Mouse (Mus musculus) midbrain, embryonic 15.5 days (tissue): Measurements from ENCODE around the gene Selenos. TPM values are rescaled to one million over a fixed set of nuclear protein-coding genes. Genes with fewer than 3 reads are reported as not detected.

ENCODE experiments used
- ATAC-seq: fragments of 200-750 bp; cut with Nextera tagmentation; replicated peaks from 2 replicates; pipeline ENCODE4 v1.8.0; 2017; ENCODE audit warnings: moderate TSS enrichment
- H3K27ac ChIP-seq: fragments of 300-500 bp; sonication (generic); 2 replicates; pipeline ENCODE4 v1.5.1; 2015; ENCODE audit warnings: mild to moderate bottlenecking, inconsistent platforms
- H3K27me3 ChIP-seq: fragments of 300-500 bp; sonication (generic); replicated peaks from 2 replicates; pipeline ENCODE4 v1.6.1; 2015; ENCODE audit warnings: inconsistent platforms
- H3K36me3 ChIP-seq: fragments of 300-500 bp; sonication (generic); replicated peaks from 2 replicates; pipeline ENCODE4 v1.6.1; 2015; ENCODE audit warnings: inconsistent platforms
- H3K4me1 ChIP-seq: fragments of 300-500 bp; sonication (generic); 2 replicates; pipeline ENCODE4 v1.6.1; 2015; ENCODE audit warnings: inconsistent platforms
- H3K4me2 ChIP-seq: fragments of 300-500 bp; sonication (generic); 2 replicates; pipeline ENCODE4 v1.6.1; 2015; ENCODE audit warnings: inconsistent platforms, mild to moderate bottlenecking, moderate library complexity
- H3K4me3 ChIP-seq: fragments of 300-500 bp; sonication (generic); 2 replicates; pipeline ENCODE4 v1.5.1; 2015; ENCODE audit warnings: mild to moderate bottlenecking, inconsistent platforms
- H3K9ac ChIP-seq: fragments of 300-500 bp; sonication (generic); 2 replicates; pipeline ENCODE4 v1.6.1; 2015; ENCODE audit warnings: mild to moderate bottlenecking, inconsistent platforms
- H3K9me3 ChIP-seq: fragments of 300-500 bp; sonication (generic); 2 replicates; pipeline ENCODE4 v1.6.1; 2016; ENCODE audit warnings: inconsistent platforms
- WGBS: fragments of 180-500 bp; shearing (Covaris S2); methylation state at CpG from one replicate; pipeline ENCODE4 v1.1.7; 2015; ENCODE audit warnings: mixed read lengths; 5-methylcytosine and 5-hydroxymethylcytosine counted together
- polyA plus RNA-seq: library from polyadenylated mRNA; unstranded; fragments of >200 nt; fragmentation: Nextera tagmentation; extraction: Ambion mirVana; gene quantifications from 2 replicates; pipeline ENCODE4 v1.2.1, GENCODE M21; 2015

Selenos gene
- polyA plus RNA-seq, 1 experiment from 2014 or later = 80.2 TPM

GRCm38 (mm10) chr7:66110636-66111112, 31.2 kb downstream of the Selenos start:
- H3K4me2 ChIP-seq = peak overlapping the region; percentile 99
- peaks cover 10% of the 10 kb centered on the region; the same call in 1 of the 2 replicates for H3K27me3 ChIP-seq
- 1% methylated on average over 10 of the region's 10 CpGs for WGBS
- peak overlapping the region; percentile 95 for H3K27ac ChIP-seq
- H3K4me1 ChIP-seq = peaks cover 50% of the 10 kb centered on the region
- H3K36me3 ChIP-seq = no peaks in the 10 kb centered on the region
- peak overlapping the region; percentile 94 for H3K9ac ChIP-seq
- no peaks in the 10 kb centered on the region for H3K9me3 ChIP-seq
- no peak for ATAC-seq
- peak overlapping the region; percentile 99 for H3K4me3 ChIP-seq

GRCm38 (mm10) chr7:66111211-66111610, 31.8 kb downstream of the Selenos start:
- no peak for ATAC-seq
- Histone ChIP-seq H3K36me3 (no peaks in the 10 kb centered on the region), H3K9me3 (no peaks in the 10 kb centered on the region), H3K4me1 (peaks cover 50% of the 10 kb centered on the region), H3K9ac (peak overlapping the region; percentile 94; the same call in 1 of the 2 replicates), H3K4me3 (peak overlapping the region; percentile 99), H3K4me2 (peak overlapping the region; percentile 99), H3K27me3 (peaks cover 10% of the 10 kb centered on the region; the same call in 1 of the 2 replicates), H3K27ac (no peak overlapping the region)
- WGBS = 57% methylated on average over 10 of the region's 10 CpGs

- ATAC-seq = no peak
- no peak overlapping the region for H3K4me3 ChIP-seq
Measured at GRCm38 (mm10) chr7:66113561-66113960, 34.1 kb downstream of the Selenos start.

GRCm38 (mm10) chr7:66115821-66116343, 36.4 kb downstream of the Selenos start:
- Histone ChIP-seq H3K9me3 (no peaks in the 10 kb centered on the region), H3K4me2 (no peak overlapping the region), H3K4me1 (peaks cover 64% of the 10 kb centered on the region), H3K4me3 (no peak overlapping the region), H3K36me3 (no peaks in the 10 kb centered on the region), H3K9ac (no peak overlapping the region), H3K27me3 (no peaks in the 10 kb centered on the region), H3K27ac (no peak overlapping the region)
- 82% methylated on average over 11 of the region's 11 CpGs for WGBS
- no peak for ATAC-seq

More at GRCm38 (mm10) chr7:66113561-66113960, 34.1 kb downstream of the Selenos start:
- no peak overlapping the region for H3K4me2 ChIP-seq
- H3K9ac ChIP-seq = no peak overlapping the region
- H3K4me1 ChIP-seq = peaks cover 56% of the 10 kb centered on the region
- no peaks in the 10 kb centered on the region for H3K36me3 ChIP-seq
- no peaks in the 10 kb centered on the region for H3K27me3 ChIP-seq
- H3K9me3 ChIP-seq = no peaks in the 10 kb centered on the region
- WGBS = 82% methylated on average over 3 of the region's 3 CpGs
- no peak overlapping the region for H3K27ac ChIP-seq

GRCm38 (mm10) chr7:66116906-66117482, 37.5 kb downstream of the Selenos start:
- Histone ChIP-seq H3K9me3 (no peaks in the 10 kb centered on the region), H3K27ac (no peak overlapping the region), H3K4me2 (no peak overlapping the region), H3K27me3 (no peaks in the 10 kb centered on the region), H3K9ac (no peak overlapping the region), H3K4me1 (peaks cover 62% of the 10 kb centered on the region), H3K4me3 (no peak overlapping the region), H3K36me3 (no peaks in the 10 kb centered on the region)
- no peak for ATAC-seq
- WGBS = 81% methylated on average over 8 of the region's 8 CpGs

- no peaks in the 10 kb centered on the region for H3K36me3 ChIP-seq
- peaks cover 54% of the 10 kb centered on the region for H3K4me1 ChIP-seq
- no peak overlapping the region for H3K4me2 ChIP-seq
- no peaks in the 10 kb centered on the region for H3K27me3 ChIP-seq
- no peak overlapping the region for H3K27ac ChIP-seq
- ATAC-seq = no peak
- WGBS = 84% methylated on average over 3 of the region's 3 CpGs
- H3K9me3 ChIP-seq = no peaks in the 10 kb centered on the region
- no peak overlapping the region for H3K9ac ChIP-seq
- H3K4me3 ChIP-seq = no peak overlapping the region
Measured at GRCm38 (mm10) chr7:66118046-66118445, 38.6 kb downstream of the Selenos start.

GRCm38 (mm10) chr7:66118796-66119195, 39.3 kb downstream of the Selenos start:
- Histone ChIP-seq H3K4me1 (peaks cover 47% of the 10 kb centered on the region), H3K4me3 (no peak overlapping the region), H3K4me2 (no peak overlapping the region), H3K27me3 (no peaks in the 10 kb centered on the region), H3K36me3 (no peaks in the 10 kb centered on the region), H3K27ac (no peak overlapping the region), H3K9ac (no peak overlapping the region), H3K9me3 (no peaks in the 10 kb centered on the region)
- WGBS = 73% methylated on average over 7 of the region's 7 CpGs
- ATAC-seq = no peak

GRCm38 (mm10) chr7:66120139-66120538, 40.7 kb downstream of the Selenos start:
- Histone ChIP-seq H3K4me3 (no peak overlapping the region), H3K4me1 (peaks cover 43% of the 10 kb centered on the region), H3K9ac (no peak overlapping the region), H3K27me3 (no peaks in the 10 kb centered on the region), H3K27ac (0 out of 2 replicates have a peak overlapping the region, but pooled peaks have one; percentile 25), H3K4me2 (no peak overlapping the region), H3K9me3 (no peaks in the 10 kb centered on the region), H3K36me3 (no peaks in the 10 kb centered on the region)
- ATAC-seq = no peak
- 69% methylated on average over 1 of the region's 1 CpGs for WGBS

- WGBS = 59% methylated on average over 7 of the region's 7 CpGs
- Histone ChIP-seq H3K4me2 (no peak overlapping the region), H3K36me3 (no peaks in the 10 kb centered on the region; the same call in 1 of the 2 replicates), H3K9ac (no peak overlapping the region), H3K27ac (0 out of 2 replicates have a peak overlapping the region, but pooled peaks have one; percentile 50), H3K4me1 (peaks cover 39% of the 10 kb centered on the region), H3K9me3 (no peaks in the 10 kb centered on the region), H3K27me3 (no peaks in the 10 kb centered on the region), H3K4me3 (no peak overlapping the region)
- ATAC-seq = no peak
Measured at GRCm38 (mm10) chr7:66120702-66121396, 41.4 kb downstream of the Selenos start.

GRCm38 (mm10) chr7:66124551-66124968, 45.1 kb downstream of the Selenos start:
- no peak for ATAC-seq
- 82% methylated on average over 11 of the region's 11 CpGs for WGBS
- no peak overlapping the region for H3K9ac ChIP-seq

GRCm38 (mm10) chr7:66125368-66125767, 45.9 kb downstream of the Selenos start:
- Histone ChIP-seq H3K4me2 (no peak overlapping the region), H3K4me1 (peaks cover 38% of the 10 kb centered on the region), H3K4me3 (no peak overlapping the region), H3K36me3 (no peaks in the 10 kb centered on the region; the same call in 1 of the 2 replicates), H3K27me3 (no peaks in the 10 kb centered on the region), H3K9me3 (no peaks in the 10 kb centered on the region), H3K9ac (no peak overlapping the region), H3K27ac (no peak overlapping the region)
- ATAC-seq = no peak
- 92% methylated on average over 14 of the region's 14 CpGs for WGBS

More at GRCm38 (mm10) chr7:66124551-66124968, 45.1 kb downstream of the Selenos start:
- no peaks in the 10 kb centered on the region for H3K27me3 ChIP-seq
- H3K9me3 ChIP-seq = no peaks in the 10 kb centered on the region
- no peaks in the 10 kb centered on the region; the same call in 1 of the 2 replicates for H3K36me3 ChIP-seq
- H3K4me1 ChIP-seq = peaks cover 47% of the 10 kb centered on the region
- H3K4me3 ChIP-seq = no peak overlapping the region
- no peak overlapping the region for H3K4me2 ChIP-seq
- no peak overlapping the region for H3K27ac ChIP-seq

- ATAC-seq = no peak
- Histone ChIP-seq H3K36me3 (peaks cover 3% of the 10 kb centered on the region; the same call in 1 of the 2 replicates), H3K27ac (0 out of 2 replicates have a peak overlapping the region, but pooled peaks have one; percentile 10), H3K9ac (no peak overlapping the region), H3K4me2 (no peak overlapping the region), H3K4me1 (peaks cover 24% of the 10 kb centered on the region), H3K9me3 (no peaks in the 10 kb centered on the region), H3K4me3 (no peak overlapping the region), H3K27me3 (no peaks in the 10 kb centered on the region)
- 30% methylated on average over 4 of the region's 4 CpGs for WGBS
Measured at GRCm38 (mm10) chr7:66127951-66128645, 48.6 kb downstream of the Selenos start.
